Mouse (Mus musculus) C2C12 (cell line): ENCODE measurements at regions not wholly inside any gene's neighbourhood (a gene's known extent, or its start where the extent isn't known, plus 50 kb on each side); places are given as distances from the start of the nearest gene placed in this dataset.

Source experiments
- CEBPB ChIP-seq: IDR thresholded peaks from one replicate; pipeline ENCODE4 v1.6.1; 2011; ENCODE audit warnings: low read depth, mild to moderate bottlenecking, control low read depth, moderate library complexity
- CTCF ChIP-seq: IDR thresholded peaks from one replicate; pipeline ENCODE4 v1.5.1; 2011; ENCODE audit not compliant: control insufficient read depth, insufficient read depth, insufficient read length
- MYOG ChIP-seq: IDR thresholded peaks from one replicate; pipeline ENCODE4 v1.6.1; 2011; ENCODE audit not compliant: control insufficient read depth, insufficient read length; ENCODE audit errors: extremely low read depth

DNA sequence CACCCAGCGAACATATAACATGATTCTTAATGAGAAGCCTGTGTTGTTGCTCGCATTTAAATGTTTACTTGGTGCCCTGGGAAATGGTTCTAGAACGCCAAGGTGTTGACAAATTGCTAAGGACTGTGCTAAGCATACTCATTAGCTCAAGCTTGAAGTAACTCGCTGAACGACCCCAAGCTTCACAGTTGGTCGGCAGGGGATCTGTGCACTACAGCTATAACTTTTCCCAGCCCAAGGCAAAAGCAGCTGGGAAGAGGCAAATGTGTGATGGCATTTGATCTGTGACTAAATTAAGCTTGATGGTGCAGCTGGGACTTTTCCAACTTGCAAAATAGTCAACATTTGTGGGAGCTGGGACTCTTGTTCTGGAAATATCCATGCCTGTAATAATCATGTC lies 268.6 kb downstream of the Car8 start:
- TF ChIP-seq CTCF = no peak
- TF ChIP-seq MYOG = no peak
- no peak for TF ChIP-seq CEBPB
